Mouse (Mus musculus): ENCODE measurements around the gene Mdc1. TPM values are rescaled to one million over a fixed set of nuclear protein-coding genes. Genes with fewer than 3 reads are reported as not detected.

Mdc1 gene
- polyA plus RNA-seq (2015; fragmentation: Nextera tagmentation; extraction: Ambion mirVana), result 24.1 and 24.7 TPM in 2 replicates

GRCm38 (mm10) chr17:35841076-35841950 lies at the start of gene Mdc1:
Mdc1 (plus strand) TSS chr17:35841515.
- ATAC-seq (ENCODE audit: borderline replicate concordance, extremely low read depth, low FRiP score, low TSS enrichment), result peak; percentile 93
- Histone ChIP-seq H3K4me3 (peak within 1 kb of the TSS; percentile 58), H3K4me2 (peak within 1 kb of the TSS; percentile 57), H3K36me3 (peaks cover 22% of the 10 kb centered on the region), H3K4me1 (peaks cover 15% of the 10 kb centered on the region; the same call in 1 of the 2 replicates), H3K9me3 (no peaks in the 10 kb centered on the region), H3K27ac (peak within 1 kb of the TSS; percentile 85), H3K9ac (peak within 1 kb of the TSS; percentile 51), H3K27me3 (no peaks in the 10 kb centered on the region)
- WGBS, result under 1% methylated on average over 59 of the region's 59 CpGs

- Histone ChIP-seq H3K27ac (no peak overlapping the region), H3K4me2 (no peak overlapping the region), H3K36me3 (no peaks in the 10 kb centered on the region), H3K9me3 (no peaks in the 10 kb centered on the region), H3K27me3 (no peaks in the 10 kb centered on the region), H3K4me1 (no peaks in the 10 kb centered on the region), H3K9ac (no peak overlapping the region), H3K4me3 (no peak overlapping the region)
- 42% methylated on average over 2 of the region's 2 CpGs for WGBS
- no peak for ATAC-seq (ENCODE audit: borderline replicate concordance, extremely low read depth, low FRiP score, low TSS enrichment)
Measured at GRCm38 (mm10) chr17:35792837-35793236, 48.5 kb upstream of the Mdc1 start.

- Histone ChIP-seq H3K27me3 (no peaks in the 10 kb centered on the region), H3K4me1 (no peaks in the 10 kb centered on the region), H3K27ac (no peak overlapping the region), H3K4me3 (no peak overlapping the region), H3K9ac (no peak overlapping the region), H3K36me3 (no peaks in the 10 kb centered on the region), H3K4me2 (no peak overlapping the region), H3K9me3 (no peaks in the 10 kb centered on the region)
- ATAC-seq (ENCODE audit: borderline replicate concordance, extremely low read depth, low FRiP score, low TSS enrichment), result no peak
- 29% methylated on average over 2 of the region's 2 CpGs for WGBS
Measured at GRCm38 (mm10) chr17:35795099-35795498, 46.2 kb upstream of the Mdc1 start.

- Histone ChIP-seq H3K27ac (no peak overlapping the region), H3K9me3 (no peaks in the 10 kb centered on the region), H3K4me3 (no peak overlapping the region), H3K36me3 (no peaks in the 10 kb centered on the region), H3K4me1 (0 out of 2 replicates have a peak, but pooled peaks cover 4% of the 10 kb centered on the region), H3K4me2 (no peak overlapping the region), H3K27me3 (no peaks in the 10 kb centered on the region), H3K9ac (no peak overlapping the region)
- ATAC-seq (ENCODE audit: borderline replicate concordance, extremely low read depth, low FRiP score, low TSS enrichment), result no peak
- WGBS, result 62% methylated on average over 6 of the region's 6 CpGs
Measured at GRCm38 (mm10) chr17:35795656-35796055, 45.7 kb upstream of the Mdc1 start.

- peaks cover 12% of the 10 kb centered on the region; the same call in 1 of the 2 replicates for H3K4me1 ChIP-seq
- ATAC-seq (ENCODE audit: borderline replicate concordance, extremely low read depth, low FRiP score, low TSS enrichment), result no peak
- no peak overlapping the region for H3K4me2 ChIP-seq
- 67% methylated on average over 5 of the region's 5 CpGs for WGBS
- no peak overlapping the region for H3K9ac ChIP-seq
- no peaks in the 10 kb centered on the region for H3K36me3 ChIP-seq
- no peaks in the 10 kb centered on the region for H3K9me3 ChIP-seq
- H3K27me3 ChIP-seq, result no peaks in the 10 kb centered on the region
- no peak overlapping the region for H3K4me3 ChIP-seq
- H3K27ac ChIP-seq, result no peak overlapping the region
Measured at GRCm38 (mm10) chr17:35796835-35797234, 44.5 kb upstream of the Mdc1 start.

- ATAC-seq (ENCODE audit: borderline replicate concordance, extremely low read depth, low FRiP score, low TSS enrichment), result no peak
- Histone ChIP-seq H3K4me2 (no peak overlapping the region), H3K9ac (no peak overlapping the region), H3K27ac (0 out of 2 replicates have a peak overlapping the region, but pooled peaks have one; percentile 7), H3K4me3 (no peak overlapping the region), H3K27me3 (no peaks in the 10 kb centered on the region), H3K4me1 (peaks cover 25% of the 10 kb centered on the region), H3K9me3 (no peaks in the 10 kb centered on the region), H3K36me3 (no peaks in the 10 kb centered on the region)
- WGBS, result 53% methylated on average over 2 of the region's 2 CpGs
Measured at GRCm38 (mm10) chr17:35800905-35801304, 40.4 kb upstream of the Mdc1 start.

- 20% methylated on average over 6 of the region's 6 CpGs for WGBS
Measured at GRCm38 (mm10) chr17:35803020-35803419, 38.3 kb upstream of the Mdc1 start.

GRCm38 (mm10) chr17:35803858-35804399 lies 37.4 kb upstream of the Mdc1 start:
- Histone ChIP-seq H3K9me3 (no peaks in the 10 kb centered on the region), H3K4me1 (peaks cover 28% of the 10 kb centered on the region), H3K27me3 (no peaks in the 10 kb centered on the region), H3K36me3 (no peaks in the 10 kb centered on the region), H3K4me3 (no peak overlapping the region), H3K4me2 (no peak overlapping the region), H3K9ac (no peak overlapping the region), H3K27ac (peak overlapping the region; percentile 73)
- ATAC-seq (ENCODE audit: borderline replicate concordance, extremely low read depth, low FRiP score, low TSS enrichment), result peak; percentile 37; the same call in 1 of the 2 replicates
- WGBS, result 45% methylated on average over 4 of the region's 4 CpGs

More at GRCm38 (mm10) chr17:35803020-35803419, 38.3 kb upstream of the Mdc1 start:
- no peak overlapping the region for H3K9ac ChIP-seq
- no peak overlapping the region for H3K4me3 ChIP-seq
- H3K9me3 ChIP-seq, result no peaks in the 10 kb centered on the region
- H3K4me1 ChIP-seq, result peaks cover 25% of the 10 kb centered on the region
- H3K27me3 ChIP-seq, result no peaks in the 10 kb centered on the region
- ATAC-seq (ENCODE audit: borderline replicate concordance, extremely low read depth, low FRiP score, low TSS enrichment), result no peak
- H3K4me2 ChIP-seq, result no peak overlapping the region
- H3K27ac ChIP-seq, result peak overlapping the region; percentile 45; the same call in 1 of the 2 replicates
- no peaks in the 10 kb centered on the region for H3K36me3 ChIP-seq

- 51% methylated on average over 9 of the region's 9 CpGs for WGBS
- ATAC-seq (ENCODE audit: borderline replicate concordance, extremely low read depth, low FRiP score, low TSS enrichment), result no peak
- Histone ChIP-seq H3K27me3 (no peaks in the 10 kb centered on the region), H3K4me3 (no peak overlapping the region), H3K9ac (no peak overlapping the region), H3K9me3 (no peaks in the 10 kb centered on the region), H3K36me3 (no peaks in the 10 kb centered on the region), H3K27ac (peak overlapping the region; percentile 25; the same call in 1 of the 2 replicates), H3K4me1 (peaks cover 28% of the 10 kb centered on the region), H3K4me2 (no peak overlapping the region)
Measured at GRCm38 (mm10) chr17:35808073-35808472, 33.2 kb upstream of the Mdc1 start.

- Histone ChIP-seq H3K36me3 (no peaks in the 10 kb centered on the region), H3K27me3 (no peaks in the 10 kb centered on the region), H3K4me1 (peaks cover 37% of the 10 kb centered on the region), H3K9ac (no peak overlapping the region), H3K27ac (no peak overlapping the region), H3K4me2 (no peak overlapping the region), H3K4me3 (no peak overlapping the region), H3K9me3 (no peaks in the 10 kb centered on the region)
- 82% methylated on average over 11 of the region's 11 CpGs for WGBS
- no peak for ATAC-seq (ENCODE audit: borderline replicate concordance, extremely low read depth, low FRiP score, low TSS enrichment)
Measured at GRCm38 (mm10) chr17:35809395-35809794, 31.9 kb upstream of the Mdc1 start.

- Histone ChIP-seq H3K27me3 (no peaks in the 10 kb centered on the region), H3K4me3 (no peak overlapping the region), H3K9ac (no peak overlapping the region), H3K36me3 (no peaks in the 10 kb centered on the region), H3K4me2 (no peak overlapping the region), H3K4me1 (peaks cover 52% of the 10 kb centered on the region), H3K27ac (peak overlapping the region; percentile 24; the same call in 1 of the 2 replicates), H3K9me3 (no peaks in the 10 kb centered on the region)
- 59% methylated on average over 5 of the region's 5 CpGs for WGBS
- ATAC-seq (ENCODE audit: borderline replicate concordance, extremely low read depth, low FRiP score, low TSS enrichment), result no peak
Measured at GRCm38 (mm10) chr17:35810900-35811648, 30.2 kb upstream of the Mdc1 start.

Data from lung, embryonic 15.5 days (tissue).